Mouse (Mus musculus): ENCODE results near the gene Nup62.

Nup62 gene

DNA sequence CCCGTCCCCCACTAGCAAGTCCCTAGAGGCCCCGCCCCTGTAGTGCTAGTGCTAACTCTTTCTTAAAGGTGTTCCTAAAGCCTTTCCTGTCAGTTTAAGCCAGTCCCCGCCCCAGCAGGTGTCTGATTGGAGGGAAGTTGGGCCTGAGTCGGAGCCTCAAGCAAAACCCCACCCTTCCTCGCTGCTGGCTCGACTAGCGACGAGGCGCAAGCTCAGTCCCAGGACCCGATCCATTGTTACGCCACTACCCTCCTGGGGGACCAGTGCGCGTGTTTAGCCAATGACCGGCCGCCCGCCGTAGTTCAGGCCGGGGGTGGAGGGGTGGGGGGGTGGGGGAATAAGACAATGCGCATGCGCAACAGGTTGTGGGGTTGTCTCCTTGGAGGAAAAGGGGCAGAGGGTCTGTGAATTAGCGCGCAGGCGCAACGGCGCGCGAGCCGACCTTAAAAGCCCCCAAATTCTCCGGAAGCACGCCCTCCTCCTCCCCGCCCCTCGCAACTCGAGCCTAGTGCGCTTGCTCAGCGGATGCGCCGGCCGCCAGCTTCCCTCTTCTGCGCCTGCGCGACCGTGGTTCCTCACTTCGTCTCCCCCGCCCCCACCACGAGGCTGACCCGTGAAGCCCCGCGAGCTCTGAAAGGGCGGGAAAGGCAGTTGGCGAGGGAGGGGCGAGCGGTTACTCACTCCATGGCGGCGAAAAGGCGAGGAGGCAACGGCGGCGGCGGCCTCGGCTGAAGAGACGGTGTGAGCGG lies at the start of gene Nup62, which contains the start of gene Il4i1:
TSS of gene Nup62 (plus strand) at position 368 of the 749 bp plus-strand sequence.
TSS of gene Il4i1 (plus strand) at position 667 of the 749 bp plus-strand sequence.
- peak; percentile 99 for DNase-seq (ENCODE audit: low spot score in 2 of 2)

DNA sequence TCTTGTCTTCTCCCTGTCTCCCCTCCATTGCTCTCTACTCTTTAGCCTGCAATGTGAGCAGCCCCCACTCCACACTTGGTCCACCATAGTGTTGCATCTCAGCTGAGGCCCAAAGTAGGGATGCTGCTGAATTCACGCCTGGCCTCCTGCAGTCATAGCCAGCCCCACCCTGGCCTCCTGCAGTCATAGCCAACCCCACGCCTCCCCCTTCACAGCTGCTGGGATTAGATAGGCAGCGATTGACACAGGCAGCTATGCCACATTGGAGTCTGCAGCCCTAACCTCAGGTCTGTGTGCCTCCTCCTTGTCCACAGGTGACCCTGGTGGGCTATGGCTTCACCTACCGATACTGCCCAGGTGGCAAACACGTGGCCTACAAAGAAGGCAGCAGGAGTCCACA lies 47.8 kb upstream of the Nup62 start:
- no peak for DNase-seq (ENCODE audit: low spot score in 2 of 2)

DNA sequence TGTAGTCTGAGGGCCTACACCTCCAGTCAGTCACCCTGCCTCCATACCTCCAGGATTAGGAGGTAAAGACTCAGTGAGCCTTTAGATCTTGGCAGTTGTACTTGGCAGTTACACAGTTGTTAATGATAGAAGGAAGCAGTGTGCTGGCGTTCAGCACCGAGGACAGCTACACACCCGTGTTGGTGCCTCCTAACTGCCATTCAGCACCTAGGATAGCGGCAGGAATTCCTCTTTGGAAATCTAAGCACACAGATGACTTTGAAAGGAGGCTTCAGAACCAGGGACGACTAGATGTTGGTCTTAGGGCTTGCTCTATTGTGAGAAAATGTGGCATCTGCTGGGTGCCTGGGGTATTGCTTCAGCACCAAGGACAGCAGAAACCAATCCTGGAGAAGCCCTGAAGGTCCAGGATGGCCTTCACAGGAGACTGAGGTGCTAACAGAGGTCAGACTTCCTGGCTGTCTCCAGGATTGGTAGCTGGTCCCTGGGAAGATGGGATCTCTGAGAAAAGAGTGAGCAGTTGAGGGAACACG lies 45.8 kb upstream of the Nup62 start:
- DNase-seq (ENCODE audit: low spot score in 2 of 2): peak in 1 of 2 experiments; percentile 20

DNA sequence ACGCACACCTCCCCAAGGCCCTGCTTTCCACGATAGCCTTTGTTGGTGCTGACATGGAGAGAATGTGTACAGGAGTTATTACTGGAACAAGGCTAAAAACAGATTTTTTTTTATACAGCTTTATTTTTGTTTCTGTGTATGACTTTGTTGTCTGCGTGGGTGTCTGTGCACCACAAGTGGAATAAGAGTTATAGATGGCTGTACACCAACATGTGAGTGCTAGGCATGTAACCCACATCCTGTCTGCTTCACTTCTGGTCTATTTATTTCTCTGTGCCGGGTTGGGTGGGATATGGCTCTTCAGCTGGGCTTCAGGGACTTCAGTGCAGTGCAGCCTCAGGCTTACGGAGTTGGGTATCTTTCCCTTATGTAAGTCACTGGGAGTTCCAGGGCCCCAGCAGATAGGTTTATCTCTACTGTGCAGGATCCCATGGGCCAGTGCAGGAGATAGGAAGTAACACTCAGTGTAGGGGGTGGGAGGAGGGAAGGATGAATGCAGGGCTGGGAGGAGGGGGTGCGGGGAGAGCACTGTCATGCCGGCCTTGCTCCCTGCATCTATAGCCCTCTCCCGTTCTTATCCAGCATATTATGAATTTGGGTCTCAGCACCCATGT lies 43.2 kb upstream of the Nup62 start:
- no peak for DNase-seq (ENCODE audit: low spot score in 2 of 2)

DNA sequence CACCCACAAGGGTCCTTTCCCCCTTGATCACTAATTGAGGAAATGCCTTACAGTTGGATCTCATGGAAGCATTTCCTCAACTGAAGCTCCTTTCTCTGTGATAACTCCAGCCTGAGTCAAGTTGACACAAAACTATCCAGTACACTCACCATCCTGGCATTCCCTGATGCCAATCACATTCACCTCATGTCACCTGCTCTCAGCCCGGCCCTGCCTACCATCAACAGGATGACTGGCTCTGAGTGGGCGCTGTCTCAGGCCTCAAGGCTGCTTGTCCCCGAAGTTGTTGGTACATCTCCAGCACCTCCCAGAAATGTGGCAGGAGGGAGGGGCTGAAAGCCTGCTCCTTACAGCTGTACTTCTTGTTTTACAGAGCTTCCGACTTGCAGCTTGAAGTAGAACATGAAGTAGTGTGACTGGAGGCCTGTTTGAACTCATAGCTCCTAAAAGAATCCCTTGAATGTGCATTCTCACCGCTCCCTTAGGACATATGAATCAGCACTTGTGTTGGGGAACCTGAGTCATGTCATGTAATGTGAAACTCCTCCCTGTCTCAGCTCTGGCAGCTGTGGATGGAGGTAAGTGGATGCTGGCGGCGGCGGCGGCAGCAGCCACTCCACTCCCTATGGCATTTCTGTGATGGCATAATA lies 38.9 kb upstream of the Nup62 start:
- no peak for DNase-seq (ENCODE audit: low spot score in 2 of 2)

DNA sequence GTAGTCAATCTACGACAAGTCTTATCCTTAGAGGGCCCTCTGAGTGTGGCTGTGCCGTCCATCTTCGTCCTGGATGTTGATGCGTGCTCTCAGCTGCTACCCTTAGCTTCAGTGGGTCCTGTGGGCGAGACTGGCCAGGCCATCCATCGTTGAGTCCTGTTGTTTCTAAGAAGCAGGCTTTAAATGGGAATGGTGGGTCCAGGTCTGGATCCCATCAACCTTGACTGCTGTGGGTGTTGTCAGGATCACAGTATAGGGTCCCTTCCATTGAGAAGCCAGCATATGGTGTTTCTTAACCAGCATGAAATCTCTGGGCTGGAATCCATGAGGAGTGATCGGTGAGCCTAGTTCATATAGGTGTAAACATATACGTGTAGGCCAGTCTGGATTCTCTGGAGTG lies 35.8 kb upstream of the Nup62 start:
- DNase-seq (ENCODE audit: low spot score in 2 of 2): no peak

DNA sequence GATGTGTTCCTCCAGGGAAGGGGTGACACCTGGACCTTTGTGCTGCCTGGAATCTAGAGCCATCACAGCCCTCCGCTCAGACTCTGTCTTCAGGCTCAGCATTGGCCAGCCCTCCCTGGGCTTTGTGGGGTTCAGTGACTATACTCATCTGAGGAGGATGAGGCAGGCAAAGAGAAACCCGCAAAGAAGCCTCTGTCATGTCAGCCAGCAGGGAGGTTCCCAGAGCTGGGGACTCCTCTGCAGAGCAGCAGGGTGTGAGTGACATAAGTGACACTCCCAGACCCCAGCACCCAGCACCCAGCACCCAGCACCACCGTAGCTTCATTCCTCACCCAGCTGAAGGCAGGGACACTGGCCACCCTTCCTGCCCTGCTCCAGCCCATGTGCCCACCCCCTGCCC lies 26.4 kb upstream of the Nup62 start:
- DNase-seq (ENCODE audit: low spot score in 2 of 2): no peak

DNA sequence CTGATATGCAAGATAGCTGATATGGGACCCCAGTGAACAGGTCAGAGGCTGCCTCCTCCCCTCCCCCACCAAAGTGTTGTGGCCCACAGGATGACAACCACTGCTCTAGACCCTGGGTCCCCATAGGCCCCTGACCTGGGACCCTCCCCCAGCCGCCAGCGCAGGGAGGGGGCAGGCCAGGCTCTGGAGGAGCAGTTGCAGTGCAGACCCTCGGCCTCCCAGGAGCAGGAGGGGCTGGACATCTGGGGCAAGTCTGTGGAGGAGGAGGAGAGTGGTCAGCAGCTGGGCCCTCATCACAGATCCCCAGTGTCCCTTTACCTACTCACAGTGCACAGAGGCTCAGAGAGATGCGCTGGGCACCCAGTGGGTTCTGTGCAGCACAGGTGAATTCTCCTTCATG lies 25.8 kb upstream of the Nup62 start:
- DNase-seq (ENCODE audit: low spot score in 2 of 2): no peak

DNA sequence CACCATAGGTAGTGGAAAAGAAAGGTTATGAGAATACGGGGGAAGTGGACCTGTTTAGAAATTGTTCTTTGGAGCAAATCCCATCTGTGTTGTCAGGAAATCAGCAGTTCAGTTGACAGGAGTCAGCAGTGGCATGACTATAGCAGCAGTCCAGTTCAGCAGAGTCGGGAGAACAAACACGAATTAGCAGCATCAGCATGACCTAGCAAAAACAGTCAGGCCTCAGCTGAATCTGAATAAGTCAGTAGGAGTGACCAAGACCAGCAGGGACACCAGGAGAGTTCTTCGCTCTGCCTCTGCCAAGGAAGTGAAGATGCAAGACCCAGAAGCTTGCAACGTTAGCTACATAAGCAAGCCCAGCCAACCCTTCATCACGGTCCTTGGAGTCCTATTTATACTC lies 23.1 kb upstream of the Nup62 start:
- no peak for DNase-seq (ENCODE audit: low spot score in 2 of 2)

DNA sequence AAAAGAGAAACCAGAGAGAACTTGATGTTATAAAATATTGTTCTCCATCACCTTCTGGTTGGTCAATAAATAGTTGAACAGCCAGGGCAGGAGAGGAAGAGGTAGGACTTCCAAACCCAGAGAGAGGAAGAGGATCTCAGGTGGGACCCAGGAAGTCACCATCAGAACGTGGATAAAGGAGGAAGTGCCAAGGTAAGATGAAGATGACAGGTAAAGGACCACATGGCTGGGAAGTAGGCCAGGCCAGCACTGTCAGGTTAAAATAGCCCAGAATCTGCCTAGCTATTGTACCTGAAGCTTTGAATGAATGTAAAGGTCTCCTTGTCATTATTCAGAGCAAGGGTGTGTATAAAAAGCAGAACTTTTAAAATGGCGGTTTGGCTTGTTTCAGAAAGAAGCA lies 7.0 kb upstream of the Nup62 start:
- DNase-seq (ENCODE audit: low spot score in 2 of 2): peak in 1 of 2 experiments; percentile 1

DNA sequence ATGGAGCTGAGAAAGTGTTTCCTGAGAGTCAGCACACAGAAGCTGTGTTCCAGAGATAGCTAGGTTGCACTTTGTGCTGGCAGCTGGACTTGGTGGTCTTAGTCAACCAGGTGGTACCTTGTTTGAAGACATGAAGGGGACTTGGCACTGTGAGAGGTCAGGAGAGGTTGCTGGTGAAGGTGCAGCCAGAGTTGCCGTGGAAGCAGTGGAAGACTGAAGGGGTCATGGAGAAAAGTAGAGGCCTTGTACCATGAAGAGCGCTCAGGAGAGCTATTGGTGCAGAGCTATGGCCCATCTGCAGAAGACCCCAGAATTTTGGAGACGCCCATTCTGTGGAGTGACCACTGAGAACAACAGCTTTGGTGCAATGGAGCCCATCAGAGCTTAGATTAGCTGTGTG lies 6.4 kb upstream of the Nup62 start:
- DNase-seq (ENCODE audit: low spot score in 2 of 2): peak in 1 of 2 experiments; percentile 2

DNA sequence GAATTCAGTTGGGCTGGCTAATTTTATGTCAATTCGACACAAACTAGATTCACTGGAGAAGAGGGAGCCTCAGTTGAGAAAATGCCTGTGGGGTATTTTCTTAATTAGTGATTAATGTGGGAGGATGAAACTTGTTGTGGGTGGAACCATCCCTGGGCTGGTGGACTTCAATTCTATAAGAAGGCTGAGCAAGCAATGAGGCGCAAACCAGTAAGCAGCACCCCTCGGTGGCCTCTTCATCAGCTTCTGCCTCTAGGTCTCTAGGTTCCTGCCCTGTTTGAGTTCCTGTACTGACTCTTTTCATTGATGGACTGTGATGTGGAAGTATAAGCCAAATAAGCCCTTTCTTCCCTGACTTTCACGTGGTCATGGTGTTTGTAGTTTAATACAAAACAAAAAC lies 5.5 kb upstream of the Nup62 start:
- no peak for DNase-seq (ENCODE audit: low spot score in 2 of 2)

DNA sequence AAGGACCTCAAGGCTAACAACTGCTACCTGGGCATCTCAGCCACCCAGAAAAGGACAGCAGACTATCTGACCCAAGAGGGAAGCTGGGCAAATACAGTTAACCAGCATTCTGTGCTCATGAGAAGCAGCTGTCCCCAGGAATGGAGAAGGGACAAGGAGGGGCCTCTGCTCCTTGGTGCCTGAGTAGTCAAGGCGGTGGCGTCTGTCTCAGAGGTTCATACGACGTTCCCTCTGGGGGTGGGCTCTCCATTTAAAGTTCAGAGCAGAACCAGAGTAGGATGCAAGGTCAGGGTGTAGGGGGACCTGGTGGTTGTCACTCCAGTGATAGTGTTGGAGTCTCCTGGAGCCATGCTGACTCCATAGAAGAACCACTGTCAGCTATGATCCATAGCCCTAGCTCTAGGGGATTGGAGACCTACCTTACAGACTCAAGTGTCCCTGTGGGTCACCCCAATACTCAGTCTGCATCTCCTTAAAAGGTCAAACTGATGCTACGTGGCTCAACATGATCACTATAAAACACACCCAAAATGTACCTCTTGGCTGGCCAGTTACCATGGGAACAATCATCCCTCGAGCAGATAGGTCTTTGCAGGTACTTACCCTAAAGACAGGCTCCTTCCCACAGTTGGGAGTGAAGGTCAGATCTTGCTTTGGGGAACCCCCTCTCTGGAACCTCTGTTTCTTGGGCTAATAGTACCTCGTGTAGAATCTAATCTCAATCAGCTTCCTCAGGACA lies 4.9 kb upstream of the Nup62 start:
- peak in 1 of 2 experiments; percentile 2 for DNase-seq (ENCODE audit: low spot score in 2 of 2)

DNA sequence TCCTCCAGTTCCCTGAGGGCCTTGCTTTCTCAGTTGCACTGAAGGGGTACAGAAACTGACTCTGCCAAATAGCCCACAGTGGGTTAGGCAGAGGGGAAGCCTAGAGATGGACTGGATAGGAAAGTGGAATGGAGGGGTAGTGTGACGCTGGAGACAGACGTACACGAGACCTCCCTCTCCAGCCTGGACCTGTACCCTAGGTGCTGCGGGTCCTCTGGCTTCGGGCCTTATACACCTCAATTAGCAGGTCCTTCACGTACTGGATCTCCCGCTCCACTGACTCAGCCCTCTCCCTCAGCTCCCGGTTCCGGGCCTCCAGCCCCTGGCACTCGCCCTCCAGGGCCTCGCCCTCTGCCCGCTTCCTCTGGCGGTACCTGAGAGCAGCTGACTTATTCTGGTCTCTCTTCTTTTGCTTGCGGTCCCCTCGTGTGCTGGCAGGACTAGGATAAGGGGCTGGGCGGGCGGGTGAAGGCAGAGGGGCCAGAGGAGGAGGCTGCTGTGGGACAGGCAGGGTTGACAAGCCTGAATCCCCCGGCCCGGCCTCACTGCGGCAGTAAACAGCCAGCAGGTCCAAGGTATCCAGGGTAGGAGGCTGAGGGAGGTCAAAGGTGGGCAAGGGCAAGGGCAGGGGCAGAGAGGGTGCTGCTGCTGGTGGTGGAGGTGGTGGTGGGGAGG lies 3.1 kb upstream of the Nup62 start:
- peak in 1 of 2 experiments; percentile 8 for DNase-seq (ENCODE audit: low spot score in 2 of 2)

DNA sequence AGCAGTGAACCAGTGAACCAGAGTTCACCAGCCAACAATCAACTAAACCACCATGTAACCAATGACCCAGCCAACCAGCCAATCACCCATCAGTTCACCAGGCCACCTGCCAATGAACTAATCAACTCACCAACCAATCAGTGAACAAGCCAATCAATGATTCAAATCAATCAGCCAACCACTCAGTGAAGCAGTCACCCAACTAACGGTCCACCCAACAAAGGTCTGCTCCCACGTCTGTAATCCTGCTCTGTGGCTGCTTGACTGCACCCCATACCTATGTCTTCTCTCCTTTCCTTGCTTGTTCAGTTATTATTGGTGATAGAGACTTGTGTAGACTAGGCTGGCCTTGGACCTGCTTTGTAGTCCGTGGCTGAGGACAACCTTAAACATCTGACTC lies 1.9 kb upstream of the Nup62 start:
- peak in 1 of 2 experiments; percentile 3 for DNase-seq (ENCODE audit: low spot score in 2 of 2)

DNA sequence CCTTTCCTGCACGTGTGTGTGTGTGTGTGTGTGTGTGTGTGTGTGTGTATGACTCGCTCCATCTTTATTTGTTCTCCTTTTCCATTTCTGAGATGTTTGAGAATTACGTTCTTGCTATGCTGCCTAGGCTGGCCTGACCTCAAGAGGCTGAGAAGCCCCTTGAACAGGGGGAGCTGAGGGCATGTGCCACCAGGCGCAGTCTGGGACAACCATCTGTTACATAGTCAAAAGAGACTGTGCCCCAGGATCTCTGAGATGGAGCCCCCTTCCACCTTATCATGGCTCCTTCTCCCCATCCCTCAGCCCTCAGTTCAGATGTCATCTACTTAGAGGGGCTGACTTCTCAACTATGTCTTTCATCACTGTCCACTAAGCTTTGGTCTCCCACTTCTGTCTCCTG lies 1.5 kb upstream of the Nup62 start:
- no peak for DNase-seq (ENCODE audit: low spot score in 2 of 2)

DNA sequence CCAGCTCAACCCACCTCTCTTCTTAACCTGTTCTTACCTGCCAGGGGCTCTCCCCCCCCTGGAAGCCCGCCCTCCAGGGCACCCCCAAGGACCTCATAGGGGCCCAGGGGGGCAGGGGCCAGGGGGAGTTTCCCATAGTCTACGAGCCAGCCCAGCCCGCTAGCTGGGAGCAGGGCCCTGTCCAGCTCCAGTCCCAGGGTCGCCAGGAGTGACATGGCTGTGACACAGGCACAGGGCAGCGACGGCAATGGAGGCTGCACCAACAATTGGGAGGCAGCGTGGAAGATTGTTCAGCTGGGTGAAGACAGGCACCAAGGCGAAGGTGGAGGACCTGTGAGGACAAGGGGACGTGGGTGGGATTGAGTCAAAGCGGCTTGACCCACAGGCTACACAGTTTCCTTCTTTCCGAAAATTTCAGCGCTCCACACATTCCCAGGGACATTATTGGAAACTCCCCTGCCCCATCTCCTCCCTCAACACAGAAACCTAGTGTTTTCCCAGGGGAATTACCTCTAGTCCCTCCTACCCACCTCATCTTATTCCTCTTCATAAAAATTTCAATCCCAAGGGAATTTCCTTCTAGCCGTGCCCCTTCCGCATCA lies 835 bp upstream of the Nup62 start:
- peak; percentile 28 to 44 for DNase-seq (ENCODE audit: low spot score in 2 of 2)

DNA sequence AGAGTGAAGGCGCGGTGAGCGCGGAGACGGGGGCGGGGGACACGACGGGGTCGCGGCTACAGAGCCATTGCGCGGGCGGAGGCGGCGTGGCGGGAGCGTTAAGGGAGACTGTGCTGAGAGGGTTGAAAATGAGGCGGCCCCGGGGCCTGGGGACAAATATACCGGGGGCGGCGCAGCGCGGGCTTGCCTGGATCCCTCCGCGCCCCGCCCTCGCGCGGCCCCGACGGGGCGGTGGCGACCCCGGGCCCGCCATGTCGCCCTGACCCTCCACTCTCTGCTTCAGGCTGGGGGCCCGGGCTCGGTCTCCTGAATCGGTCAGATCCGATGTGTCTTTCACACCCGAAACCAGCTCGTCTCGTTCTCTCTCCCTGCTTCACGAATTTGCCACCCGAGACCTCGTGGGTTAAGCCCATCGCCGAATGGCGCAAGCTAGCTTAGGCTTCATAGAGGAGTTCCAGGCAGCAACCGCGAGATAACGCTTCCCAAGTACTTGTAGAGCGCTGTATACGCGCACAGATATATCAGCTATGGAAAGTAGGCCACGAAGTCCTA lies 658 bp downstream of the Nup62 start, which contains the start of gene Atf5:
TSS of gene Atf5 (minus strand) at position 189 of the 552 bp plus-strand sequence.
- no peak for DNase-seq (ENCODE audit: low spot score in 2 of 2)

DNA sequence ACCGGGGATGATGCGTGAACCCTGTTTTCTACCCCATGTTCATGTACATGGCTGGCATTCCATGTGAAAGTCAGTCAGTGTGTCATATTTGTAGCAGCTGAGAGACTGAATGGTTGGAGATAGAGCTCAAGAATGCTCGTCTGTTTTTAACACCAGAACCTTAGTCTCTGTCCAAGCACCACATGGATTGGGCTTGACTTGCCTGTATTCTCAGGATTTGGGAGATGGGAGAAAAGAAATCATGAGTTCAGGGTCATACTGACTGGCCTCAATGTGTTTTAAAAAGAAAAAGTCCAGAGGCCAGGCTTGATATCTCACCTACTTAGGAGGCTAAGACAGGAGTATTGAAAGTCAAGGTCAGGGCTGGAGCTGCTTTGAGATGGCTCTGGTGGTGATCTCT lies 1.6 kb downstream of the Nup62 start:
- peak; percentile 1 to 4 for DNase-seq (ENCODE audit: low spot score in 2 of 2)

DNA sequence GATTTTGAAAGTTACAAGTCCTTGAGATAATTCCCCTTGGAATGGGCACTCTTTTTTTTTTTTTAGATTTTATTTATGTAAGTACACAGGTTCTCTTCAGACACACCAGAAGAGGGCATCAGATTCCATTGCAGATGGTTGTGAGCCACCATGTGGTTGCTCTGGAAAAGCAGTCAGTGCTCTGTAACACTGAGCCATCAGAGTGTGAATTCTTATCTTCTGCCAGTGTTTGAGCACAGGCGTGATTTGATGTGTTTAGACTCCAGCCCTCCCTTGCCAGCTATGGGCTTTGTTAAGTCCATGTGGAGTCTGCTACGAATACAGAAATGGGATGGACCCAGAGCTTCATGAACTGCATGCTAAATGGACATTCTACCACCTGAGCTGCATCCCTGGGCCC lies 2.3 kb downstream of the Nup62 start:
- peak; percentile 7 to 9 for DNase-seq (ENCODE audit: low spot score in 2 of 2)
